Mouse (Mus musculus) left cerebral cortex, adult 9 months (tissue): Measurements from ENCODE around the gene Tjp2.

Experiments used
- DNase-seq, 2 experiments: peaks; one replicate each; pipeline ENCODE4 v3.0.0; 2022; ENCODE audit warnings: low spot score in 2 of 2

The Tjp2 gene

GRCm38 (mm10) chr19:24058851-24059250 is 166.0 kb downstream of the Tjp2 start:
- no peak for DNase-seq

GRCm38 (mm10) chr19:24058021-24058420 is 166.8 kb downstream of the Tjp2 start:
- DNase-seq = no peak

GRCm38 (mm10) chr19:24056880-24057279 is 167.9 kb downstream of the Tjp2 start:
- DNase-seq = no peak

GRCm38 (mm10) chr19:24054904-24055303 is 169.9 kb downstream of the Tjp2 start:
- peak in 1 of 2 experiments; percentile 7 for DNase-seq

- no peak for DNase-seq
Measured at GRCm38 (mm10) chr19:24054265-24054664, 170.6 kb downstream of the Tjp2 start.

GRCm38 (mm10) chr19:24050514-24050913 is 174.3 kb downstream of the Tjp2 start:
- DNase-seq = no peak

GRCm38 (mm10) chr19:24049329-24049728 is 175.5 kb downstream of the Tjp2 start:
- no peak for DNase-seq

- DNase-seq = no peak
Measured at GRCm38 (mm10) chr19:24046395-24046993, 178.3 kb downstream of the Tjp2 start.
